Mouse (Mus musculus) heart, adult 9 months (tissue): ENCODE data around the gene Aurka.
A peak's percentile ranks its signal among the peaks of the same experiment; 100 is the strongest.

Source experiments
- DNase-seq, 2 experiments: peaks; one replicate each; pipeline ENCODE4 v3.0.0; 2022; ENCODE audit warnings: low spot score in 2 of 2

Gene Aurka

GRCm38 (mm10) chr2:172338206-172338942 is 32.0 kb downstream of the Aurka start:
- DNase-seq, result no peak

- no peak for DNase-seq
These were observed 41.2 kb downstream of the Aurka start for GRCm38 (mm10) chr2:172329179-172329578.

- no peak for DNase-seq
These were observed 42.1 kb downstream of the Aurka start for GRCm38 (mm10) chr2:172328248-172328647.

GRCm38 (mm10) chr2:172320878-172321277 is 49.5 kb downstream of the Aurka start:
- DNase-seq, result peak in 1 of 2 experiments; percentile 3

GRCm38 (mm10) chr2:172311731-172312130 is 58.6 kb downstream of the Aurka start:
- no peak for DNase-seq

- DNase-seq, result no peak
These were observed 63.8 kb downstream of the Aurka start for GRCm38 (mm10) chr2:172306544-172306943.
